Mouse (Mus musculus) inflammation-experienced regulatory T-cells (primary cell): ENCODE data around the gene Hsd17b14. TPM values are rescaled to one million over a fixed set of nuclear protein-coding genes. Genes with fewer than 3 reads are reported as not detected.

Experiments
- polyA plus RNA-seq, 2 experiments: library from polyadenylated mRNA; unstranded; fragments of 100-300 nt; shearing (Covaris generic); gene quantifications; one replicate each; pipeline ENCODE4 v1.2.1; 2017

The Hsd17b14 gene
- polyA plus RNA-seq = 1 to 10 TPM; 1.4 to 1.9 TPM

DNA sequence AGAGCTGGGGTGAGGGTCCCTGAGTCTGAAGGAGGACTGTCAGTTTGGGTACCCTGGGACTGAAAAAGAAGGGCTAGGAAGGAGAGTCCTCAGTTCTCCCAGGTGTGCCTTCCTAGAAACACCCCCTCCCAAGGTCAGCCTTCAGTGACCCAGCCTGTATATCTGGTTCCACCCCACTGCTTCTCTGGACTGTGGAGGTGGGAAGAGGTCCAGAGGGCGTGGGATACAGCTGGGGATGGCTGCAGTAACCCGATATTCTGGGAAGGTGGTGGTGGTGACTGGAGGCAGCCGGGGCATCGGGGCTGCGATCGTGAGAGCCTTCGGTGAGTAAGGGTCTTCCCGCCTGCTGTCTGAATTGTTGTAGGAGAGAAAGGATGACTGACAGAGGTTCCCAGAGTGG lies at the start of gene Hsd17b14:
Gene Hsd17b14, plus strand, starts transcription at position 150 of the 400 bp plus-strand sequence.

DNA sequence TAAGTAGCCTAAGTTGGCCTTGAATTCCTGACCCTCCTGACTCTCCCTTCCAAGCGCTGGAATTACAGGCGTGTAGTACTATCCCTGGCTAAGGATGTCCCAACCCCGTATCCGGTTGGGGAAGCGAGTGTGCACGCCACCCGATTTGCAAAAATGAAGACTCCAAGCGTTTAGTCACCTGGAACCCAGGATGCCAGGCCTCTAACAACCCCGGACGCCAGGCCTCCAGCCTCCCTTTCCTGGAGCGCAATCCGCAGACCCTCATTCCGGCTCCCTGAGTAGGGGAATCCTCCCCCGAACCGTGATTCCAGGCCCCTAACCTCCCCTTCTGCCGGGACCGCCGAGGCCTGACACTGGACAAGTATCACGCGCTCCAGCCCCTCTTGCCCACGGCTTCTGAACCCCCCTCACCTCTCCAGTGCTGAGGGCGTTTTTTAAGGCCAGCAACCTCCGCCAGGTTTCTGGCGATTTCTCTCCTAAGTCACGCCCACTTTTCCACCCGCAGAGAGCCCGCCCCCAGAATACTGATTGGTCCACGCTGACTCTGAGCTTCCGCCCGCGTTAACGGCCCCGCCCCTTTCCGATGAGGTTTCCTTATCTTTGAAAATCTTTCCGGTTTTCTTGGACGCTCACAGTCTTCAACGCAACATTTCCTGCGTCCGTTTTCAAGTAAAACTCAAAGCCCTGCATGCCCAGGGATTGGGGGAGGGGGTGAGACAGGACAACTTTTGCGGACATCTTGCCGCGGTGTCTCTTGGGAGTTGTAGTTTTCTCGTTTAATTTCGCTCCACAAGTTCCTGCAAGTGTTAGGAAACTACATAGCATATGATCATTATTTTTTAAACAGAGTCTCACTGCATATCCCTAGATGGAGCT lies 44.5 kb upstream of the Hsd17b14 start, which contains the start of gene Nucb1:
Gene Nucb1, minus strand, starts transcription at position 495 of the 876 bp plus-strand sequence.

GRCm38 (mm10) chr7:45525809-45526473 lies 28.8 kb upstream of the Hsd17b14 start, which contains the start of the genes Ppp1r15a and Plekha4:
Ppp1r15a (minus strand) TSS chr7:45526268.
Plekha4 (plus strand) TSS chr7:45526330.

GRCm38 (mm10) chr7:45570103-45570741 lies 15.5 kb downstream of the Hsd17b14 start, which contains the start of gene Bcat2:
Bcat2 (plus strand) TSS chr7:45570153.

GRCm38 (mm10) chr7:45617042-45617695 lies 62.5 kb downstream of the Hsd17b14 start, which contains the start of gene Fut1:
Fut1 (plus strand) TSS chr7:45617289.

Other genes with a start within 250 kb of the Hsd17b14 start
- gene Trpm4, start 221.1 kb upstream of the Hsd17b14 start, polyA plus RNA-seq = 10 to 100 TPM in 1 of 2 experiments, 1 to 10 TPM in 1; 9.5 to 13.8 TPM
- not detected for gene Hrc, start 219.6 kb upstream of the Hsd17b14 start, polyA plus RNA-seq
- under 1 TPM; 0.36 to 0.60 TPM for gene Ppfia3, start 187.9 kb upstream of the Hsd17b14 start, polyA plus RNA-seq
- under 1 TPM in 1 of 2 experiments, not detected in 1; 0.90 TPM for gene Lin7b, start 184.3 kb upstream of the Hsd17b14 start, polyA plus RNA-seq
- gene Snrnp70, start 159.2 kb upstream of the Hsd17b14 start, polyA plus RNA-seq = 100 to 1,000 TPM; 192 to 196 TPM
- gene Kcna7, start 149.2 kb upstream of the Hsd17b14 start, polyA plus RNA-seq = under 1 TPM in 1 of 2 experiments, not detected in 1; 0.17 TPM
- under 1 TPM; 0.71 to 0.96 TPM for gene Ntf5, start 141.2 kb upstream of the Hsd17b14 start, polyA plus RNA-seq
- gene Lhb, start 134.1 kb upstream of the Hsd17b14 start, polyA plus RNA-seq = not detected
- 10 to 100 TPM; 14.1 to 14.9 TPM for gene Gys1, start 120.0 kb upstream of the Hsd17b14 start, polyA plus RNA-seq
- 10 to 100 TPM; 62.1 to 62.7 TPM for gene Ruvbl2, start 116.8 kb upstream of the Hsd17b14 start, polyA plus RNA-seq
- gene Ftl1, start 95.0 kb upstream of the Hsd17b14 start, polyA plus RNA-seq = 1,000 to 10,000 TPM; 1,804 to 2,248 TPM
- 100 to 1,000 TPM; 267 to 295 TPM for gene Bax, start 88.0 kb upstream of the Hsd17b14 start, polyA plus RNA-seq
- 1 to 10 TPM; 2.5 to 5.9 TPM for gene Tulp2, start 73.0 kb upstream of the Hsd17b14 start, polyA plus RNA-seq
- gene Gm45808, start 68.1 kb upstream of the Hsd17b14 start, polyA plus RNA-seq = not detected
- under 1 TPM; 0.60 to 0.68 TPM for gene Dhdh, start 66.1 kb upstream of the Hsd17b14 start, polyA plus RNA-seq
- gene Nucb1, start 44.5 kb upstream of the Hsd17b14 start, polyA plus RNA-seq = 100 to 1,000 TPM; 266 to 278 TPM
- gene Ppp1r15a, start 28.6 kb upstream of the Hsd17b14 start, polyA plus RNA-seq = 100 to 1,000 TPM in 1 of 2 experiments, 10 to 100 TPM in 1; 90.4 to 153 TPM
- gene Plekha4, start 28.6 kb upstream of the Hsd17b14 start, polyA plus RNA-seq = 1 to 10 TPM; 1.5 to 3.4 TPM
- gene Bcat2, start 15.3 kb downstream of the Hsd17b14 start, polyA plus RNA-seq = 10 to 100 TPM; 59.6 to 75.4 TPM
- gene Fgf21, start 60.6 kb downstream of the Hsd17b14 start, polyA plus RNA-seq = under 1 TPM in 1 of 2 experiments, not detected in 1; 0.50 TPM
- gene Fut1, start 62.4 kb downstream of the Hsd17b14 start, polyA plus RNA-seq = 1 to 10 TPM in 1 of 2 experiments, under 1 TPM in 1; 0.25 to 1.6 TPM
- under 1 TPM; 0.47 to 0.92 TPM for gene Izumo1, start 66.9 kb downstream of the Hsd17b14 start, polyA plus RNA-seq
- 1 to 10 TPM in 1 of 2 experiments, under 1 TPM in 1; 0.67 to 3.4 TPM for gene Rasip1, start 72.6 kb downstream of the Hsd17b14 start, polyA plus RNA-seq
- gene Mamstr, start 85.1 kb downstream of the Hsd17b14 start, polyA plus RNA-seq = 1 to 10 TPM; 1.2 to 1.5 TPM
- gene Fut2, start 111.5 kb downstream of the Hsd17b14 start, polyA plus RNA-seq = 1 to 10 TPM in 1 of 2 experiments, under 1 TPM in 1; 0.65 to 2.5 TPM
- under 1 TPM in 1 of 2 experiments, not detected in 1; 0.49 TPM for gene Ntn5, start 129.1 kb downstream of the Hsd17b14 start, polyA plus RNA-seq
- not detected for gene Sec1, start 139.5 kb downstream of the Hsd17b14 start, polyA plus RNA-seq
- 1 to 10 TPM; 6.1 to 9.2 TPM for gene Car11, start 144.9 kb downstream of the Hsd17b14 start, polyA plus RNA-seq
- 10 to 100 TPM; 26.0 to 37.0 TPM for gene Dbp, start 150.2 kb downstream of the Hsd17b14 start, polyA plus RNA-seq
- 1,000 to 10,000 TPM; 1,327 to 1,518 TPM for gene Rpl18, start 160.6 kb downstream of the Hsd17b14 start, polyA plus RNA-seq
- 10 to 100 TPM; 26.1 to 35.8 TPM for gene Sphk2, start 163.1 kb downstream of the Hsd17b14 start, polyA plus RNA-seq
- gene Fam83e, start 166.3 kb downstream of the Hsd17b14 start, polyA plus RNA-seq = 1 to 10 TPM in 1 of 2 experiments, under 1 TPM in 1; 0.25 to 1.9 TPM
- not detected for gene Spaca4, start 170.9 kb downstream of the Hsd17b14 start, polyA plus RNA-seq
- gene Lmtk3, start 228.8 kb downstream of the Hsd17b14 start, polyA plus RNA-seq = under 1 TPM; 0.12 to 0.38 TPM
- 1 to 10 TPM; 4.4 to 6.7 TPM for gene Sult2b1, start 229.8 kb downstream of the Hsd17b14 start, polyA plus RNA-seq